Mouse (Mus musculus) embryonic fibroblast, embryonic 13.5 days (primary cell): ENCODE measurements around the gene E130218I03Rik. TPM values are rescaled to one million over a fixed set of nuclear protein-coding genes. Genes with fewer than 3 reads are reported as not detected.

ENCODE experiments used
- H3K27ac ChIP-seq: 2 replicates; pipeline ENCODE4 v1.5.1; 2012; ENCODE audit warnings: low read length, control low read depth, inconsistent platforms; ENCODE audit not compliant: insufficient read depth
- H3K4me1 ChIP-seq: 2 replicates; pipeline ENCODE4 v1.6.1; 2011; ENCODE audit warnings: low read length; ENCODE audit not compliant: control insufficient read depth, insufficient read depth
- H3K4me3 ChIP-seq: 2 replicates; pipeline ENCODE4 v1.5.1; 2011; ENCODE audit warnings: mild to moderate bottlenecking, control low read depth, low read length; ENCODE audit not compliant: insufficient read depth
- CTCF ChIP-seq: IDR thresholded peaks from 2 replicates; pipeline ENCODE4 v1.5.1; 2011; ENCODE audit warnings: mild to moderate bottlenecking, control low read depth, low read length, moderate library complexity, borderline replicate concordance; ENCODE audit not compliant: insufficient read depth
- POLR2A ChIP-seq: IDR thresholded peaks from 2 replicates; pipeline ENCODE4 v1.6.1; 2011; ENCODE audit warnings: low read depth, mild to moderate bottlenecking, control low read depth, low read length, moderate library complexity
- polyA plus RNA-seq: library from polyadenylated mRNA; stranded (reverse); fragments of >200 nt; gene quantifications from 2 replicates; pipeline ENCODE4 v1.2.4, GENCODE M21; 2011; ENCODE audit warnings: low read depth; ENCODE audit not compliant: missing spikeins, insufficient read length

E130218I03Rik gene
- polyA plus RNA-seq, 1 experiment: not detected

- no peak for TF ChIP-seq CTCF
- TF ChIP-seq POLR2A: no peak
- Histone ChIP-seq H3K27ac (no peak overlapping the region), H3K4me3 (peak overlapping the region; percentile 23), H3K4me1 (no peaks in the 10 kb centered on the region; the same call in 1 of the 2 replicates)
Measured at GRCm38 (mm10) chr4:134251241-134252130, 8.0 kb downstream of the E130218I03Rik start.

- Histone ChIP-seq H3K4me1 (no peaks in the 10 kb centered on the region; the same call in 1 of the 2 replicates), H3K4me3 (no peak overlapping the region), H3K27ac (no peak overlapping the region)
- TF ChIP-seq POLR2A: no peak
- no peak for TF ChIP-seq CTCF
Measured at GRCm38 (mm10) chr4:134252131-134252910, 8.9 kb downstream of the E130218I03Rik start.

- no peaks in the 10 kb centered on the region; the same call in 1 of the 2 replicates for H3K4me1 ChIP-seq
Measured at GRCm38 (mm10) chr4:134252911-134253721, 9.7 kb downstream of the E130218I03Rik start.

GRCm38 (mm10) chr4:134253722-134254324, 10.4 kb downstream of the E130218I03Rik start, which contains the start of gene Grrp1:
Gene Grrp1 (minus strand): TSS chr4:134254106.
- no peak within 1 kb of the TSS for H3K27ac ChIP-seq
- H3K4me1 ChIP-seq: no peaks in the 10 kb centered on the region; the same call in 1 of the 2 replicates
- TF ChIP-seq CTCF (no peak), POLR2A (no peak)
- H3K4me3 ChIP-seq: no peak within 1 kb of the TSS

More at GRCm38 (mm10) chr4:134252911-134253721, 9.7 kb downstream of the E130218I03Rik start:
- Histone ChIP-seq H3K27ac (no peak overlapping the region), H3K4me3 (no peak overlapping the region)
- TF ChIP-seq POLR2A (no peak), CTCF (no peak)

GRCm38 (mm10) chr4:134254835-134255234, 11.4 kb downstream of the E130218I03Rik start:
- H3K27ac ChIP-seq: no peak overlapping the region
- no peaks in the 10 kb centered on the region; the same call in 1 of the 2 replicates for H3K4me1 ChIP-seq
- TF ChIP-seq POLR2A (no peak), CTCF (no peak)
- H3K4me3 ChIP-seq: no peak overlapping the region

GRCm38 (mm10) chr4:134255854-134256253, 12.4 kb downstream of the E130218I03Rik start:
- no peaks in the 10 kb centered on the region; the same call in 1 of the 2 replicates for H3K4me1 ChIP-seq
- TF ChIP-seq POLR2A: no peak
- no peak for TF ChIP-seq CTCF
- H3K27ac ChIP-seq: no peak overlapping the region
- no peak overlapping the region for H3K4me3 ChIP-seq

- Histone ChIP-seq H3K4me3 (no peak overlapping the region), H3K27ac (no peak overlapping the region), H3K4me1 (no peaks in the 10 kb centered on the region)
- TF ChIP-seq CTCF: no peak
- no peak for TF ChIP-seq POLR2A
Measured at GRCm38 (mm10) chr4:134256407-134257197, 13.1 kb downstream of the E130218I03Rik start.

- TF ChIP-seq CTCF: no peak
- no peak for TF ChIP-seq POLR2A
- Histone ChIP-seq H3K4me1 (no peaks in the 10 kb centered on the region), H3K27ac (no peak overlapping the region), H3K4me3 (no peak overlapping the region)
Measured at GRCm38 (mm10) chr4:134257198-134258009, 13.9 kb downstream of the E130218I03Rik start.
